Mouse (Mus musculus): Measurements from ENCODE around the gene Bdkrb1. TPM values are rescaled to one million over a fixed set of nuclear protein-coding genes. Genes with fewer than 3 reads are reported as not detected.

The Bdkrb1 gene
- polyA plus RNA-seq, 1 experiment from 2014 or later = 0.06 TPM

- Histone ChIP-seq H3K9me3 (replicated peaks; ENCODE audit: control insufficient read depth, low read length) (no peaks in the 10 kb centered on the region), H3K36me3 (ENCODE audit: control insufficient read depth, insufficient read depth) (peaks cover 76% of the 10 kb centered on the region), H3K4me2 (ENCODE audit: low read depth, low read length) (no peak overlapping the region), H3K27ac (ENCODE audit: low read length) (no peak overlapping the region), H3K4me1 (ENCODE audit: control insufficient read depth, low read depth, low read length) (no peaks in the 10 kb centered on the region), H3K9ac (ENCODE audit: low read depth, low read length) (no peak overlapping the region), H3K4me3 (ENCODE audit: low read depth, low read length) (no peak overlapping the region), H3K27me3 (ENCODE audit: control insufficient read depth, insufficient read depth, low read depth, low read length) (no peaks in the 10 kb centered on the region)
- ATAC-seq (ENCODE audit: low read depth) = no peak
- WGBS (ENCODE audit: insufficient replicate concordance) = 65% methylated on average over 4 of the region's 4 CpGs
These were observed 34.7 kb downstream of the Bdkrb1 start for GRCm38 (mm10) chr12:105637554-105637953.

- H3K9me3 ChIP-seq (replicated peaks; ENCODE audit: control insufficient read depth, low read length) = no peaks in the 10 kb centered on the region
- H3K4me3 ChIP-seq (ENCODE audit: low read depth, low read length) = no peak overlapping the region
- 86% methylated on average over 11 of the region's 11 CpGs for WGBS (ENCODE audit: insufficient replicate concordance)
- ATAC-seq (ENCODE audit: low read depth) = no peak
- H3K4me1 ChIP-seq (ENCODE audit: control insufficient read depth, low read depth, low read length) = no peaks in the 10 kb centered on the region
- H3K9ac ChIP-seq (ENCODE audit: low read depth, low read length) = no peak overlapping the region
- H3K4me2 ChIP-seq (ENCODE audit: low read depth, low read length) = no peak overlapping the region
- no peak overlapping the region for H3K27ac ChIP-seq (ENCODE audit: low read length)
- no peaks in the 10 kb centered on the region for H3K27me3 ChIP-seq (ENCODE audit: control insufficient read depth, insufficient read depth, low read depth, low read length)
- peaks cover 80% of the 10 kb centered on the region for H3K36me3 ChIP-seq (ENCODE audit: control insufficient read depth, insufficient read depth)
These were observed 40.0 kb downstream of the Bdkrb1 start for GRCm38 (mm10) chr12:105642770-105643321.

Other genes with a start within 250 kb of the Bdkrb1 start
- 0.04 and 0.05 TPM in 2 replicates for gene D430019H16Rik, start 149.2 kb upstream of the Bdkrb1 start, polyA plus RNA-seq (2015; fragmentation: Nextera tagmentation; extraction: Ambion mirVana)
- gene Bdkrb2, start 39.9 kb upstream of the Bdkrb1 start, polyA plus RNA-seq (2015; fragmentation: Nextera tagmentation; extraction: Ambion mirVana) = 0.04 TPM in 1 of 2 replicates, not detected in the other
- 10.1 and 11.2 TPM in 2 replicates for gene Gskip, start 81.7 kb downstream of the Bdkrb1 start, polyA plus RNA-seq (2015; fragmentation: Nextera tagmentation; extraction: Ambion mirVana)
- 6.7 and 7.3 TPM in 2 replicates for gene Atg2b, start 82.1 kb downstream of the Bdkrb1 start, polyA plus RNA-seq (2015; fragmentation: Nextera tagmentation; extraction: Ambion mirVana)
- 0.09 and 0.34 TPM in 2 replicates for gene Ak7, start 102.9 kb downstream of the Bdkrb1 start, polyA plus RNA-seq (2015; fragmentation: Nextera tagmentation; extraction: Ambion mirVana)
- gene Papola, start 181.6 kb downstream of the Bdkrb1 start, polyA plus RNA-seq (2015; fragmentation: Nextera tagmentation; extraction: Ambion mirVana) = 81.6 and 88.3 TPM in 2 replicates

All from liver, embryonic 16.5 days (tissue).